Mouse (Mus musculus): ENCODE results near the gene Lrmda. TPM values are rescaled to one million over a fixed set of nuclear protein-coding genes. Genes with fewer than 3 reads are reported as not detected.
"Not testable (repeated sequence)": the region's sequence is repeated elsewhere in the genome, so short reads cannot be mapped to it uniquely, and the experiment has no call there.

Lrmda gene
- total RNA-seq, 2 experiments from 2014 or later = 11.2 to 12.6 TPM

GRCm38 (mm10) chr14:22573585-22573984 lies 554.1 kb downstream of the Lrmda start:
- no peak for ATAC-seq (ENCODE audit: poor library complexity, severe bottlenecking)

- ATAC-seq (ENCODE audit: poor library complexity, severe bottlenecking) = no peak
These were observed 554.5 kb downstream of the Lrmda start for GRCm38 (mm10) chr14:22574006-22574405.

- no peak for ATAC-seq (ENCODE audit: poor library complexity, severe bottlenecking)
These were observed 556.9 kb downstream of the Lrmda start for GRCm38 (mm10) chr14:22576441-22576840.

GRCm38 (mm10) chr14:22577411-22578037 lies 558.0 kb downstream of the Lrmda start:
- no peak for ATAC-seq (ENCODE audit: poor library complexity, severe bottlenecking)

DNA sequence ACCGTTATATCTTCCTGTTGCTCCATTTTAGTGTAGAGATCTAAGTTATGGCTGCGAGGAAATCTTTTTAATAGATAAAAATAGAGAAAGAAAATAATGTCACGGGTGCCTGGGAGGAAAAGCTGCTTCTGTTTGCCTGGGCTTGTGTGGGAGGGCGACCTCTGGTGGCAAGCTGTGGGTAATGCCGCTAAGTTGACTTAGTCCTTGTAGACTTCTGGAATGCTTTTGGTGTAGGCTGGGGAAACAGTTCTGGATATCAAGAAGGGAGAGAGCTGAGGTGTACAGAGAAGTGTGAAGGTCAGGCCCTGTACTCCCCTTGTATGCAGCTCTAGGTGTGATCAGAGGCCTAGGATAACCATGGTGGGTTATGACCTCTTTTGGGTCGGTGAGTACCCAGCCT lies 558.7 kb downstream of the Lrmda start:
- peak; percentile 85 for ATAC-seq (ENCODE audit: poor library complexity, severe bottlenecking)

- no peak for ATAC-seq (ENCODE audit: poor library complexity, severe bottlenecking)
These were observed 559.5 kb downstream of the Lrmda start for GRCm38 (mm10) chr14:22578986-22579385.

GRCm38 (mm10) chr14:22582065-22582464 lies 562.6 kb downstream of the Lrmda start:
- no peak for ATAC-seq (ENCODE audit: poor library complexity, severe bottlenecking)

DNA sequence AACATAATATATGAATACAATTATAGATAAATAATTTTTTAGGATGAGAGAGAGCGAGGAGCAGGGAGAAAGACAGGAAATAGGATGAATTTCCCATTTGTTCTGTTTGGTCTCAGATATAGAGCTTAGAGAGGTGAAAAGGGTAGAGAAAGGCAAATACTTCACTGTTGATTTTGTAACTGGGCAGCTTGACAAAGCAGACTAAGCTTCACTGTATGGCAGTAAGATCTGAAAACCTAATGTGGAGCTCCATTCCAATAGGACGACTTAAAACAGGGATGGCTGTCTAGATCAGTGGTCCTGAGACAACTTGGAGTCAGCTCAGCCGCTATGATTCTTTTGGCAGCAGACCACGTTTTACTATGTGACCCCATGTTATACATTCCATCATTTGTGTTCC lies 566.8 kb downstream of the Lrmda start:
- no peak for ATAC-seq (ENCODE audit: poor library complexity, severe bottlenecking)

DNA sequence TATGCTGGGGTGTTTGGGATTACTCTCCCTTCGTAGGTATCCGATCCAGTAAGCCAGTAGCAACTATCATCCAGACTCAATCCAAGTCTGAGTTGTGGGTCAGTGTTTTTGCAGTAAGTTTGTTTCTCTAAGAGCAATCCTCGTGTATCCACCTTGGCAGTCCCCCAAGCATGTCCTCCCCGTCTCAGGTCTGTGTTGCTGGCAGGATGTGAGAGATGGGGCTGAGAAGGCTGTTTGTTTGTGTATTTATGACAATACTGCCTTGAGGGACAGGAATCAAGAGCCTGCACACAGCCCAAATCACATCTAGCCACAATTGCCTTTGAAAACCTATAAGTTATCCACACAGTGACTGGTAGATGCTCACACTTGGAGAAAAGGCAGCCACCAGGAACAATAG lies 567.3 kb downstream of the Lrmda start:
- ATAC-seq (ENCODE audit: poor library complexity, severe bottlenecking) = no peak

DNA sequence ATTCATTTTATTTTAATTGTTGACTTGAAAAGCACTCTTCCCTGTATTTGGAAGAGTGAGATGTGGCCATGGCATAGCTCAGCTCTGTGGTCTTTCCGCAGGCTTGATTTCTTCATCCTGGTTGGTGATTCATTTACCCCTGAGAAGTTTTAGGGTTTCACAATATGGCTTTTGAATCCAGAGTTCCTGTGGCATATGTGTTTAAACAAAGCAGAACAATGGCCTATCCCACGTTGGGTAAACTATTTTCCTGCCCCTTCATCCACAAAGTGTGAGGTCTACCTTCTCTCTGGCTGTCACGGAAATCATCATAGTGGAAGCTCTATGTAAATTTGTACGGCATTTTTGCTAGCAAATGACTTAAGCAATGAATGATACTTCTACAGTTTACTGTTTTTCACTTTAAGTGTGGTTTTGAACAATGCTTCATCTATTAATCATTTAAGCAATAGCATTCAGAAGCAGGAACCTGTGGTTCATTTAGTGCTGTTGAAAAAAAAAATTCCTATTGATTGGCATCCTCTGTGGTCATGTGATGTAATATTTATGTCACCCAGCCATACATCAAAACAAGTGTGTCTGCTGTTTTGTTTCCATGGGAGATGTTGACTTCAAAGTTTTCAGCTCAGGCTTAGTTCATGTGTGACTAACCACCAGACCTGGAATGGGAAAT lies 567.9 kb downstream of the Lrmda start:
- ATAC-seq (ENCODE audit: poor library complexity, severe bottlenecking) = peak; percentile 49; the same call in 1 of the 2 replicates

DNA sequence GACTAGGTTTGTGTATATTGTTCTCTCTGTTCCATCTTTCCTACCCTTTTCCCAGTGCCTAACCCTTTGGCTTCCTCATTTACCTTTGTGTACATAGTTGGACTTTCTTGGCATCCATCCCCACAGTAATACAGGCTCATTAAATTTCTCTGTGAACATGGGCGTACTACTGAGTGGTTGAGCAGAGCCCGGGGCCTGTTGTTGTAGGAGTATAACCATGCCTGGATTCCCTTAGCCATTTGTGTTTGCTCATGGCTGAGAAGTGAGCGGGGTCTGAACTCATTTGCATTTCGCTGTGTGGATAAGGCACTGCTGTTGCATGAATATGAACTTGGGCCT lies 568.4 kb downstream of the Lrmda start:
- ATAC-seq (ENCODE audit: poor library complexity, severe bottlenecking) = no peak

GRCm38 (mm10) chr14:22588394-22588793 lies 568.9 kb downstream of the Lrmda start:
- not testable (repeated sequence) for ATAC-seq (ENCODE audit: poor library complexity, severe bottlenecking)

DNA sequence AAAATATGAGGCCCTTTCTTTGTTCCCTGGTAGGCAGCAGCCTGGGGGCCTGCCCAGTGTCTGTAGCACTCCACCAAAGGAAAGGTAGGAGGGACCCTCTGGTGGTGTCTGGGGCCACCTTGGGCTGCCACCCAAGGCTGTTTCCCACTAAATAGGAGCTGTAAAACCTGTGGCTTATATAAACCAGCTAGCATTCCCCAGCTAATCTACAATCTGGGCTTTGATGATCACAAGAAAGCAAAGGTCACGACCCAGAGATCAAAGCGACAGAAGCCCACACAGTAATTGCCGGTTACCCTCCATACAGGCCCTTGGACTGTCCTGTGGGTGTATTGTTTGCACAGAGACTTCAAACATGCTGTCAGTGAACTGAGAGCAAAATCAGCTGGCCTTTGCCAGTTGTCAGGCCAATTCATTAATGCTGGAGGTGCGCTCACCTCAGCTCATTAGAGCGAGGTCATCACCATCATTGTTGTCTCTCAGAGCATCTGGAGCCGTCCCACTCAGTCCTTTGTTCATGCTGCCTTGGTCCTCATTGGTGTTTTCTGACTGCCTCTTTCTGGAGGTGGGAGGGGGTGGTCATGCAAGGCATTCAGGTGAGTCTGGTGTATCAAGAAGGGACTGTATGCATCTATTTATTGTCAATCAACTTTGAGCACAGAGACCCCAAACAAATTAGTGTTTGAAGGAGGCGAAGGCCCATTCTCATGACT lies 570.1 kb downstream of the Lrmda start:
- ATAC-seq (ENCODE audit: poor library complexity, severe bottlenecking) = no peak

- no peak for ATAC-seq (ENCODE audit: poor library complexity, severe bottlenecking)
These were observed 571.7 kb downstream of the Lrmda start for GRCm38 (mm10) chr14:22591186-22591585.

GRCm38 (mm10) chr14:22597508-22597907 lies 578.0 kb downstream of the Lrmda start:
- no peak for ATAC-seq (ENCODE audit: poor library complexity, severe bottlenecking)

- ATAC-seq (ENCODE audit: poor library complexity, severe bottlenecking) = no peak
These were observed 579.1 kb downstream of the Lrmda start for GRCm38 (mm10) chr14:22598638-22599037.

DNA sequence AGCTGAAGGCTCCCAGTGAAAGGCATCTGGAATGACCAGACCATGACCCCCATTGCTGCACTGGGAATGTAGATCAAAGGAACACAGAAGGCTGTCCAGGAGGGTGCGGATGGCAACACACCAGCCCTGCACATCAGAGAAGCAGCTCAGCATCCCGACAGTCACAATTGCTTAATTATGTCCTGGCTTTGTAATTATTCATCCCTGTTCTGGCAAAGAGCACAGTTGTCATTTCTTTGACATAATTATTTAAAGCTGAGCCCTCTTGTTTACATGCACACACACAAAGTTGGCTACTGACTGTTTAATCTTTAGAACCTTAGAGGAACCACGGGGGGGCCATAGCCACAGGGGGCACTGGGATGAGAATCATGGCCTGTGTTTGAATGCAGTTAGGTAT lies 580.7 kb downstream of the Lrmda start:
- ATAC-seq (ENCODE audit: poor library complexity, severe bottlenecking) = no peak

GRCm38 (mm10) chr14:22602308-22602707 lies 582.8 kb downstream of the Lrmda start:
- no peak for ATAC-seq (ENCODE audit: poor library complexity, severe bottlenecking)

DNA sequence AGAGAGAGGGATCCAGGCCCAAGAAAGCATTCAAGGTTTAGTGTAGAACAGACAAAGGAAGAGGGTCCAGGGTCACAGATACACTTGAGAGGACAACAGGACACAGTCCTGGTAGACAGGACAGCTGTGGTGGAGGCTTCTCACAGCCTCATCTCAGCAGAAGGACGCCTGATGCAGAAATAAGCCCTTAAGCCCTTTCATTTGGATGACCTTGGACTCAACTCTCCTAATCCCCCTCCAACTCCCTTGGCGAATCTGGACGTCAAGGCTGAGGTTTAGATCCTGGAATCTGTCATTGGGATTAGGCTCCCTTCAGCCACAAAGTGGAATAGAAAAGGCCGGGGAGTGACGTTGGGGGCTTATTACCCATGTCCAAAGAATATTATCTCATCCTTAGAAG lies 589.1 kb downstream of the Lrmda start:
- no peak for ATAC-seq (ENCODE audit: poor library complexity, severe bottlenecking)

- no peak for ATAC-seq (ENCODE audit: poor library complexity, severe bottlenecking)
These were observed 590.0 kb downstream of the Lrmda start for GRCm38 (mm10) chr14:22609261-22610245.

GRCm38 (mm10) chr14:22611011-22611410 lies 591.5 kb downstream of the Lrmda start:
- ATAC-seq (ENCODE audit: poor library complexity, severe bottlenecking) = no peak

Data from megakaryocyte, adult 5-6 weeks (primary cell).